Mouse (Mus musculus) gastrocnemius, adult 18-20 months (tissue): ENCODE data around the gene Serpina9. TPM values are rescaled to one million over a fixed set of nuclear protein-coding genes. Genes with fewer than 3 reads are reported as not detected.

Source experiments
- total RNA-seq, 2 experiments: library from RNA; stranded (reverse); gene quantifications; 2 replicates each; pipeline ENCODE4 v1.2.3; 2021

The Serpina9 gene
- total RNA-seq, 2 experiments from 2014 or later = not detected

Other genes with a start within 250 kb of the Serpina9 start
- gene Serpina1d, start 240.2 kb downstream of the Serpina9 start, total RNA-seq = 1 to 10 TPM in 1 of 2 experiments, not detected in 1; 1.4 TPM
- 1 to 10 TPM in 1 of 2 experiments, not detected in 1; 2.7 TPM for gene Serpina1b, start 183.4 kb downstream of the Serpina9 start, total RNA-seq
- gene Serpina1a, start 150.2 kb downstream of the Serpina9 start, total RNA-seq = under 1 TPM in 1 of 2 experiments, not detected in 1; 0.88 TPM
- gene Serpina1c, start 108.9 kb downstream of the Serpina9 start, total RNA-seq = under 1 TPM in 1 of 2 experiments, not detected in 1; 0.50 TPM
- gene Serpina1e, start 54.8 kb downstream of the Serpina9 start, total RNA-seq = under 1 TPM in 1 of 2 experiments, not detected in 1; 0.47 TPM
- not detected for gene Serpina11, start 23.8 kb downstream of the Serpina9 start, total RNA-seq
- not detected for gene Serpina12, start 30.7 kb upstream of the Serpina9 start, total RNA-seq
- gene Serpina5, start 87.4 kb upstream of the Serpina9 start, total RNA-seq = not detected
- not detected for gene Serpina3a, start 99.0 kb upstream of the Serpina9 start, total RNA-seq
- not detected for gene Serpina3b, start 114.2 kb upstream of the Serpina9 start, total RNA-seq
- 1 to 10 TPM; 1.5 to 1.8 TPM for gene Serpina3c, start 140.1 kb upstream of the Serpina9 start, total RNA-seq
- not detected for gene Serpina3f, start 200.8 kb upstream of the Serpina9 start, total RNA-seq
- gene Serpina3g, start 222.5 kb upstream of the Serpina9 start, total RNA-seq = under 1 TPM in 1 of 2 experiments, not detected in 1; 0.39 TPM
- not detected for gene Serpina3i, start 249.4 kb upstream of the Serpina9 start, total RNA-seq